8 mouse cellular contexts compared by ENCODE assay signal in genomic region chr15:83149196-83150072, GRCm38 (mm10). TPM values are rescaled to one million over a fixed set of nuclear protein-coding genes. Genes with fewer than 3 reads are reported as not detected.
DNase-seq lines count a peak whose midpoint lies in the region; ATAC-seq and TF ChIP-seq lines count a peak whose summit lies in the region.

Gene Poldip3 (minus strand): TSS chr15:83149384.

- intact Hi-C loops in heart, postnatal 10 days (cut with DNase I): loop anchor here (2.0 kb wide), 1 partner anchor 25 kb away; no protein-coding TSS in a partner anchor

- no peaks in the 10 kb centered on the region for H3K9me3 ChIP-seq in E14TG2a.4 (ENCODE audit: low read length)
- no peaks in the 10 kb centered on the region for H3K9me3 ChIP-seq in forebrain, embryonic 13.5 days (replicated peaks)
- no peaks in the 10 kb centered on the region for H3K9me3 ChIP-seq in liver, postnatal 0 days (ENCODE audit: low read length)
- H3K9me3 ChIP-seq in neural tube, embryonic 14.5 days (ENCODE audit: control insufficient read depth, low read length): no peaks in the 10 kb centered on the region

- peak within 1 kb of the TSS; percentile 96 for H3K4me3 ChIP-seq in E14TG2a.4 (replicated peaks; ENCODE audit: low read length)
- H3K4me3 ChIP-seq in forebrain, embryonic 13.5 days: peak within 1 kb of the TSS; percentile 87
- peak within 1 kb of the TSS; percentile 74 for H3K4me3 ChIP-seq in liver, postnatal 0 days (ENCODE audit: low read depth, low read length)
- H3K4me3 ChIP-seq in neural tube, embryonic 14.5 days (ENCODE audit: low read depth, low read length): peak within 1 kb of the TSS; percentile 73

- peak; percentile 95 for ATAC-seq in forebrain, embryonic 13.5 days
- peak; percentile 89 for ATAC-seq in liver, postnatal 0 days
- peak; percentile 93 for ATAC-seq in neural tube, embryonic 14.5 days (ENCODE audit: low read depth)

- peak within 1 kb of the TSS; percentile 97 for H3K27ac ChIP-seq in forebrain, embryonic 13.5 days
- H3K27ac ChIP-seq in liver, postnatal 0 days (ENCODE audit: low read depth): peak within 1 kb of the TSS; percentile 99
- peak within 1 kb of the TSS; percentile 98 for H3K27ac ChIP-seq in neural tube, embryonic 14.5 days (ENCODE audit: low read depth, low read length)

- H3K4me2 ChIP-seq in forebrain, embryonic 13.5 days: peak within 1 kb of the TSS; percentile 95
- H3K4me2 ChIP-seq in liver, postnatal 0 days (ENCODE audit: low read depth, low read length): peak within 1 kb of the TSS; percentile 88
- H3K4me2 ChIP-seq in neural tube, embryonic 14.5 days (ENCODE audit: low read depth, low read length): peak within 1 kb of the TSS; percentile 56

- peak; percentile 99 for DNase-seq in c-Kit-positive CD71-positive TER-119-positive erythroid progenitor cells, embryonic 14.5 days (ENCODE audit: low spot score)
- peak; percentile 98 to 99 for DNase-seq in heart, postnatal 10 days
- DNase-seq in large intestine, adult 2 months (ENCODE audit: low read depth, low spot score): peak; percentile 93
- DNase-seq in liver, postnatal 0 days: peak; percentile 99
- peak; percentile 98 for DNase-seq in testis, postnatal 10 days (ENCODE audit: low spot score)

- no peaks in the 10 kb centered on the region for H3K27me3 ChIP-seq in E14TG2a.4 (ENCODE audit: insufficient read depth, low read length)
- H3K27me3 ChIP-seq in forebrain, embryonic 13.5 days: no peaks in the 10 kb centered on the region
- H3K27me3 ChIP-seq in liver, postnatal 0 days (ENCODE audit: insufficient read depth, low read length): no peaks in the 10 kb centered on the region
- no peaks in the 10 kb centered on the region for H3K27me3 ChIP-seq in neural tube, embryonic 14.5 days (ENCODE audit: control insufficient read depth, insufficient read depth, low read length)

- H3K9ac ChIP-seq in forebrain, embryonic 13.5 days: peak within 1 kb of the TSS; percentile 93
- H3K9ac ChIP-seq in liver, postnatal 0 days (replicated peaks): peak within 1 kb of the TSS; percentile 96
- H3K9ac ChIP-seq in neural tube, embryonic 14.5 days (replicated peaks; ENCODE audit: low read depth, low read length): peak within 1 kb of the TSS; percentile 95

- peaks cover 61% of the 10 kb centered on the region for H3K4me1 ChIP-seq in E14TG2a.4 (replicated peaks; ENCODE audit: low read depth, low read length)
- H3K4me1 ChIP-seq in forebrain, embryonic 13.5 days: peaks cover 21% of the 10 kb centered on the region
- H3K4me1 ChIP-seq in liver, postnatal 0 days (ENCODE audit: insufficient read depth): peaks cover 10% of the 10 kb centered on the region
- peaks cover 10% of the 10 kb centered on the region; the same call in 1 of the 2 replicates for H3K4me1 ChIP-seq in neural tube, embryonic 14.5 days (ENCODE audit: control insufficient read depth, insufficient read depth, low read length)

- peak; percentile 81 for TF ChIP-seq EP300 in liver, postnatal 0 days (IDR thresholded peaks at IDR 0.05; ENCODE audit: low read depth)

- H3K36me3 ChIP-seq in E14TG2a.4 (ENCODE audit: insufficient read depth, low read length): peaks cover 49% of the 10 kb centered on the region
- H3K36me3 ChIP-seq in forebrain, embryonic 13.5 days (ENCODE audit: poor library complexity, severe bottlenecking): peaks cover 33% of the 10 kb centered on the region
- peaks cover 17% of the 10 kb centered on the region for H3K36me3 ChIP-seq in liver, postnatal 0 days (replicated peaks; ENCODE audit: insufficient read depth, low read length)
- H3K36me3 ChIP-seq in neural tube, embryonic 14.5 days (ENCODE audit: control insufficient read depth, insufficient read depth, low read length): no peaks in the 10 kb centered on the region

- no peak for TF ChIP-seq CTCF in E14TG2a.4 (conservative IDR thresholded peaks at IDR 0.05; ENCODE audit: low read length)
- 0 out of 2 replicates have a peak, but pooled peaks have one; percentile 4 for TF ChIP-seq CTCF in liver, postnatal 0 days (IDR thresholded peaks at IDR 0.05; ENCODE audit: low read depth)

- WGBS in forebrain, embryonic 13.5 days: under 1% methylated on average over 56 of the region's 56 CpGs
- WGBS in large intestine, adult 2 months: under 1% methylated on average over 56 of the region's 56 CpGs
- WGBS in liver, postnatal 0 days (ENCODE audit: insufficient replicate concordance): under 1% methylated on average over 56 of the region's 56 CpGs
- under 1% methylated on average over 56 of the region's 56 CpGs for WGBS in neural tube, embryonic 14.5 days

RNA-seq across cellular contexts. Expression of gene Poldip3, which starts in this region (rescaled TPM):
- polyA plus RNA-seq in forebrain, embryonic 13.5 days (2015; fragmentation: Nextera tagmentation; extraction: Ambion mirVana): 155 and 168 TPM in 2 replicates
- total RNA-seq in heart, postnatal 10 days (2021): 10 to 100 TPM; 45.7 to 47.3 TPM
- 55.8 and 68.6 TPM in 2 replicates for polyA plus RNA-seq in large intestine, adult 2 months (2012; rRNA removed)
- 30.2 and 32.5 TPM in 2 replicates for polyA plus RNA-seq in liver, postnatal 0 days (2015; fragmentation: Nextera tagmentation; extraction: Ambion mirVana)
- polyA plus RNA-seq in neural tube, embryonic 14.5 days (2014; fragmentation: Nextera tagmentation; extraction: Ambion mirVana): 153 and 155 TPM in 2 replicates

Comparison
In these comparisons a context has a peak if more than half of its experiments do, and no peak if none do; other contexts are left out.
1. Peak in every context shown above with its lines: DNase-seq, ATAC-seq, H3K4me3 ChIP-seq and H3K27ac ChIP-seq.